Mouse (Mus musculus): ENCODE measurements around the gene Fgfr2. TPM values are rescaled to one million over a fixed set of nuclear protein-coding genes. Genes with fewer than 3 reads are reported as not detected.
"Not testable (repeated sequence)": the region's sequence is repeated elsewhere in the genome, so short reads cannot be mapped to it uniquely, and the experiment has no call there.

Fgfr2 gene
- total RNA-seq, 2 experiments from 2014 or later: 56.7 to 61.5 TPM

GRCm38 (mm10) chr7:130472683-130473082 lies 2650.5 kb downstream of the Fgfr2 start:
- DNase-seq (ENCODE audit: low spot score in 2 of 2): no peak

- no peak for DNase-seq (ENCODE audit: low spot score in 2 of 2)
These were observed 2652.1 kb downstream of the Fgfr2 start for GRCm38 (mm10) chr7:130471045-130471444.

- DNase-seq (ENCODE audit: low spot score in 2 of 2): no peak
These were observed 2667.4 kb downstream of the Fgfr2 start for GRCm38 (mm10) chr7:130455587-130456246.

GRCm38 (mm10) chr7:130454226-130454625 lies 2668.9 kb downstream of the Fgfr2 start:
- DNase-seq (ENCODE audit: low spot score in 2 of 2): no peak

- DNase-seq (ENCODE audit: low spot score in 2 of 2): no peak
These were observed 2687.4 kb downstream of the Fgfr2 start for GRCm38 (mm10) chr7:130435776-130436175.

GRCm38 (mm10) chr7:130432141-130432540 lies 2691.0 kb downstream of the Fgfr2 start:
- DNase-seq (ENCODE audit: low spot score in 2 of 2): no peak

- DNase-seq (ENCODE audit: low spot score in 2 of 2): no peak
These were observed 2696.6 kb downstream of the Fgfr2 start for GRCm38 (mm10) chr7:130426586-130426985.

- no peak for DNase-seq (ENCODE audit: low spot score in 2 of 2)
These were observed 2697.2 kb downstream of the Fgfr2 start for GRCm38 (mm10) chr7:130425991-130426390.

- no peak for DNase-seq (ENCODE audit: low spot score in 2 of 2)
These were observed 2703.2 kb downstream of the Fgfr2 start for GRCm38 (mm10) chr7:130419961-130420360.

- DNase-seq (ENCODE audit: low spot score in 2 of 2): no peak
These were observed 2715.5 kb downstream of the Fgfr2 start for GRCm38 (mm10) chr7:130407622-130408021.

GRCm38 (mm10) chr7:130403346-130403745 lies 2719.8 kb downstream of the Fgfr2 start:
- no peak for DNase-seq (ENCODE audit: low spot score in 2 of 2)

GRCm38 (mm10) chr7:130394697-130395096 lies 2728.5 kb downstream of the Fgfr2 start:
- DNase-seq (ENCODE audit: low spot score in 2 of 2): no peak

- not testable (repeated sequence) for DNase-seq (ENCODE audit: low spot score in 2 of 2)
These were observed 2733.1 kb downstream of the Fgfr2 start for GRCm38 (mm10) chr7:130390060-130390459.

GRCm38 (mm10) chr7:130386308-130386707 lies 2736.8 kb downstream of the Fgfr2 start:
- no peak for DNase-seq (ENCODE audit: low spot score in 2 of 2)

- DNase-seq (ENCODE audit: low spot score in 2 of 2): no peak
These were observed 2737.3 kb downstream of the Fgfr2 start for GRCm38 (mm10) chr7:130385732-130386294.

- DNase-seq (ENCODE audit: low spot score in 2 of 2): no peak
These were observed 2741.0 kb downstream of the Fgfr2 start for GRCm38 (mm10) chr7:130382126-130382525.

- peak; percentile 44 to 70 for DNase-seq (ENCODE audit: low spot score in 2 of 2)
These were observed 2741.7 kb downstream of the Fgfr2 start for GRCm38 (mm10) chr7:130381387-130381951.

- peak in 1 of 2 experiments; percentile 53 for DNase-seq (ENCODE audit: low spot score in 2 of 2)
These were observed 2742.3 kb downstream of the Fgfr2 start for GRCm38 (mm10) chr7:130380769-130381355.

GRCm38 (mm10) chr7:130380367-130380766 lies 2742.8 kb downstream of the Fgfr2 start:
- no peak for DNase-seq (ENCODE audit: low spot score in 2 of 2)

GRCm38 (mm10) chr7:130379886-130380285 lies 2743.3 kb downstream of the Fgfr2 start:
- DNase-seq (ENCODE audit: low spot score in 2 of 2): no peak

GRCm38 (mm10) chr7:130378308-130378707 lies 2744.8 kb downstream of the Fgfr2 start:
- no peak for DNase-seq (ENCODE audit: low spot score in 2 of 2)

GRCm38 (mm10) chr7:130374311-130374710 lies 2748.8 kb downstream of the Fgfr2 start:
- no peak for DNase-seq (ENCODE audit: low spot score in 2 of 2)

All from layer of hippocampus, adult 18-20 months (tissue).